Mouse (Mus musculus) testis, adult 2 months (tissue): Measurements from ENCODE around the gene Daam2. TPM values are rescaled to one million over a fixed set of nuclear protein-coding genes. Genes with fewer than 3 reads are reported as not detected.

Experiments used
- H3K27ac ChIP-seq: fragments of 200-500 bp; 2 replicates; pipeline ENCODE4 v1.5.1; 2012; ENCODE audit warnings: low read depth, low read length; ENCODE audit not compliant: control insufficient read depth, insufficient read depth
- H3K27me3 ChIP-seq: fragments of 200-500 bp; 2 replicates; pipeline ENCODE4 v1.6.1; 2012; ENCODE audit warnings: mild to moderate bottlenecking, low read length, moderate library complexity; ENCODE audit not compliant: control insufficient read depth, insufficient read depth
- H3K36me3 ChIP-seq: fragments of 200-500 bp; 2 replicates; pipeline ENCODE4 v1.6.1; 2012; ENCODE audit warnings: mild to moderate bottlenecking, low read length; ENCODE audit not compliant: control insufficient read depth, insufficient read depth
- H3K4me1 ChIP-seq: fragments of 200-500 bp; 2 replicates; pipeline ENCODE4 v1.6.1; 2012; ENCODE audit warnings: low read length; ENCODE audit not compliant: control insufficient read depth, insufficient read depth
- H3K4me3 ChIP-seq: fragments of 200-500 bp; 2 replicates; pipeline ENCODE4 v1.5.1; 2012; ENCODE audit warnings: low read depth, mild to moderate bottlenecking, low read length, moderate library complexity, mixed read lengths; ENCODE audit not compliant: control insufficient read depth
- CTCF ChIP-seq: fragments of 200-500 bp; IDR thresholded peaks from 2 replicates; pipeline ENCODE4 v1.5.1; 2012; ENCODE audit warnings: low read depth, mild to moderate bottlenecking, inconsistent platforms, low read length, moderate library complexity; ENCODE audit not compliant: control insufficient read depth, insufficient read depth, insufficient replicate concordance
- POLR2A ChIP-seq: fragments of 200-500 bp; IDR thresholded peaks from 2 replicates; pipeline ENCODE4 v1.6.1; 2012; ENCODE audit warnings: low read depth, mild to moderate bottlenecking, inconsistent platforms, low read length, moderate library complexity; ENCODE audit not compliant: control insufficient read depth
- polyA plus RNA-seq: library from polyadenylated mRNA; depleted of rRNA; stranded (reverse); fragments of >200 nt; gene quantifications from 2 replicates; pipeline ENCODE4 v1.2.3, GENCODE M21; 2012

The Daam2 gene
- polyA plus RNA-seq, 1 experiment = 33.5 TPM

DNA sequence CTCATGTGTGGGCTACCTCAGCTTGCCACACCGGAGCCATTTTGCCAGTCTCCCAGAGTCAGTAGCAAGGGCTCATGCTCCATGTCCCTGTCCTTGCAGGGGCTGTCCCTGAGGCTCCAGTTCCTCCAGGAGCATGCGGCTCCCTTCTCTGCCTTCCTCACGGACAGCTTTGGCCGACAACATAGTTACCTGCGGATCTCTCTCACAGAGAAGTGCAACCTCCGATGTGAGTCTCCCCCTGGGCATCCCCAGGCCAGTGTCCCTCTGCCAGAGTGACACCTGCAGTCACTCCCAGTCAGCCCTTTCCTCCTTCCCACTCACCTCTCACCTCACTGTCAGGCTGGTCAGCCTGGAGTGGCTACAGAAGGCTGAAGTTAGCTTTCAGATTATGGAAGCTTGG, 131.1 kb downstream of the Daam2 start:
- no peak for TF ChIP-seq CTCF
- no peak for TF ChIP-seq POLR2A
- Histone ChIP-seq H3K4me1 (peaks cover 5% of the 10 kb centered on the region), H3K36me3 (no peaks in the 10 kb centered on the region), H3K27ac (no peak overlapping the region), H3K27me3 (no peaks in the 10 kb centered on the region), H3K4me3 (no peak overlapping the region)

DNA sequence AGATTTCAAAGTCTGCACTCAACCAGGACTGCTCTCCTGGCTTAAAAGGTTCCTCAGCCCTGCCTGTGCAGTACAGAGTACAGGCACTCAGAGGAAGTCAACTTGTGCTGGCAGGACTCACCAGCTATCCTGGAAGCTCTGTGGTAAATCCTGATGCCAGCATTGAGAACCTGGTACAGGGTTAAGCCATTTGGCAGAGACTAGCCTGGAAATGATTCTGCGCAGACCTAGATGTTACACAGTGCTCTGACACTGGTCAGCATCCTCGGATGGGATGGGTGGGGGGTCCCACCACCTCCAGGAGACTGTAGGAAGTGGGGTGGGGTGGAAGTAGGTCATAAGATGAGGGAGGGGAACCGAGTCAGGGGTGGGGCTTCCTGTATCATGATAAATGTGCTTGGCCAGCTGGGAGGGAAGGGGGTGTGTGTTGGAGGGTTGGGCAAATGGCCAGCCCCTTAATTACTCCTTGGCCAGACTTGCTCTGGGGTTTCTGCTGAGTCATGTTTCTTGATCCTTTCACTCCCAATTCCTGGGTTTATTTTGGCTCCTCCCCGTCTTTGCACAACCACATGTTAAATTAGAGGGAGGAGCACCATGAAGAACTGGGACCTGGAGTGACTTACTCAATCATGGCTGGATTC, 132.0 kb downstream of the Daam2 start:
- no peaks in the 10 kb centered on the region for H3K36me3 ChIP-seq
- H3K4me3 ChIP-seq = no peak overlapping the region
- H3K4me1 ChIP-seq = peaks cover 5% of the 10 kb centered on the region
- no peak overlapping the region for H3K27ac ChIP-seq
- TF ChIP-seq CTCF = no peak
- TF ChIP-seq POLR2A = no peak
- no peaks in the 10 kb centered on the region for H3K27me3 ChIP-seq

DNA sequence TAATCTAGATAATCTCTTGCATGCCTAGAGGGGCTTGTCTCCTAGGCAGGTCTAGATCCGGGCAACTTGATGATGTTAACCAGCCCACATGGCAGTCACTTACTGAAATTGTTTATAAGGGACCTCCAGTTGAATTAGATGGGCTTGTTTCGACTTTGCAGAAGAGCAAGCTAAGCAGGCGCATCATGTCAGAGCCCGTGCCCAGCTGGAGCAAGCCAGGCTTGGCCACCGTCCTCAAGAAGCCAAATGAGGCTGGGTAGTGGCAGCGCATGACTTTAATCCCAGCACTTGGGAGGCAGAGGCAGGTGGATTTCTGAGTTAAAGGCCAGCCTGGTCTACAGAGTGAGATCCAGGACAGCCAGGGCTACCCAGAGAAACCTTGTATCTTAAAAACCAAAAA, 133.0 kb downstream of the Daam2 start:
- Histone ChIP-seq H3K4me3 (no peak overlapping the region), H3K27me3 (no peaks in the 10 kb centered on the region), H3K27ac (no peak overlapping the region), H3K36me3 (no peaks in the 10 kb centered on the region), H3K4me1 (peaks cover 5% of the 10 kb centered on the region)
- TF ChIP-seq POLR2A = no peak
- TF ChIP-seq CTCF = no peak

DNA sequence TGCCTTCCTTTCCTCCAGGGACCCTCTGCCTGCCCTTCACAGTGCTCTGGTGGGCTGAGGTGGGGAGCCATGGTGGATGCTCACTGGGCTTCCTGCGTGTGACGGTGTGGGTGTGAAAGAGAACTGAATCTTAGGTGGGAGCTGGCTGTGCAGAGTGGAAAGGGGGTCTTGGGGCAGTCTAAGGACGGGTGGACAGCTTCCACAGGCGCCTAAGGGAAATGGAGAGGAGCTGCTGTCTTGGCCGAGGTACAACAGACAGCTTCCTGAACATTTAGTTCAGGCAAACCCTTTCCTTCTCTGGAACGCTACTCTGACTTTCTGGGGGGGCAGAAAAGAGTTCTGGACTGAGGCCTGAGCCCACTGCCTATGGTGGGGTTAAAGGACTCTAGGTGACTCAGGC, 134.0 kb downstream of the Daam2 start:
- Histone ChIP-seq H3K4me3 (no peak overlapping the region), H3K4me1 (peaks cover 5% of the 10 kb centered on the region), H3K27me3 (no peaks in the 10 kb centered on the region), H3K36me3 (no peaks in the 10 kb centered on the region), H3K27ac (no peak overlapping the region)
- no peak for TF ChIP-seq POLR2A
- no peak for TF ChIP-seq CTCF

DNA sequence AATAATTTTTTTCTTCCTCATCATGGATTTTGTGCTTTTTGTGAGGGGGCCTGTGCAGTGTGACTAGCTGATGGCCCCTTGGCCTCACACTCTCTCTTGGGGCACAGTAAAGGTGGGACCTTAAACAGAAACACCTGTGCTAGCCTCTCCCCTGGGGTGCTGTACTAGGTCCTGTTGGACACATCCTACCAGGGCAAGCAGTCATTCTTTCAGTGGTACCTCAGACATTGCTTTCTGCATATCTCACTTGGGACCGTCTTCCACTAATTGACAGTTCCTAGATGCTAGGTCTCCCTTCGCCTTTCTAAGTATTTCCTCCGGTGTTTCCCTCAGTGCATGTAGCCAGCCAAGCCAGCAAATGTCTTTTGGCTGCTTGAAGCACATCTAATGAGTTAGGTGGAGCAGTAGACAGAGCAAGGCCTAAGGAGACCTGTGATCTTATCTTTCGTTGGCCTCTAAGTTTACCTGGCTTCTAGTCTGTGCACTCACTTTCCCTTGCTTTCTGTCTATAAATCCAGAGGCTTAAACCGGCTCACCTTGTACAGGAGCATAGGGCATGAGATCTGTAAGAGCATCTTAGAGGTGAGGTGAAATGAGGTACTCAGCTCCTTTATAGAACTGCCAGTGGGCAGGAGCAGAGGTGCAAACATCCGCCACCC, 134.5 kb downstream of the Daam2 start:
- no peak for TF ChIP-seq POLR2A
- TF ChIP-seq CTCF = no peak

DNA sequence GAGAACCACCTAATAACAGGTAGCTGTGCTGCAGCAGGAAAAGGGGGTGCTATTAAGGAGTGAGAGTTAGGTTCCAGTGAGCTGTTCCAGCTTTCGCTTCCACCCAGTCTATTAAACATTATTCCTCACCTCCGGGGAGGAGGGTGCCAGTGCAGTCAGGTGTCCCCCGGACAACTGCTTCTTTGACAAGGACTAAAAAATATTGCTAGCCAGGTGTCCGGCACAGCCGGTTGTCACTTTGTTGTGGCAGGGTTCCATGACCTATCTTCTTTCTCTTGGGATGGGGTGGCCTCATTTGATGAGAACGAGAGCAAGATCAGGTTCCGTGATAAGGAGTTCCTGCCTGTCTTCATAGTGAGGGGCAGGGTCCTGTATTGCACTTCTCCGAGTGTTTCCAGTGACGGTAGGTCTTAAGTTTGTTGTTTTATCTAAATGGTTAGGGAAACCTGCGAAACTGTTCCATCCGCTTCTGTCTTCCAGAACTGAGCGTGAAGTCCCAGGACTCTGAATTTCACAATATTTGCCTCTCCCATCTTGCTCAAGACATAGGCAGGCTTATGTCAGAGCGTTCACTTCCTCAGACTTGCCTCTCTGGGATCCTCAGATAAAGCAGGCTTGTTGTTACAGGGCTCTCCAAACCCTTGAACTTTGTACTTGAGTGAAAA, 135.3 kb downstream of the Daam2 start:
- TF ChIP-seq CTCF (no peak), POLR2A (no peak)
- H3K36me3 ChIP-seq = no peaks in the 10 kb centered on the region
- peak overlapping the region; percentile 91 for H3K4me3 ChIP-seq
- no peaks in the 10 kb centered on the region for H3K27me3 ChIP-seq
- H3K27ac ChIP-seq = peak overlapping the region; percentile 66
- H3K4me1 ChIP-seq = peaks cover 5% of the 10 kb centered on the region

More for the DNA sequence above, 134.5 kb downstream of the Daam2 start:
- no peaks in the 10 kb centered on the region for H3K36me3 ChIP-seq
- H3K4me3 ChIP-seq = no peak overlapping the region
- H3K4me1 ChIP-seq = peaks cover 5% of the 10 kb centered on the region
- H3K27ac ChIP-seq = no peak overlapping the region
- no peaks in the 10 kb centered on the region for H3K27me3 ChIP-seq

DNA sequence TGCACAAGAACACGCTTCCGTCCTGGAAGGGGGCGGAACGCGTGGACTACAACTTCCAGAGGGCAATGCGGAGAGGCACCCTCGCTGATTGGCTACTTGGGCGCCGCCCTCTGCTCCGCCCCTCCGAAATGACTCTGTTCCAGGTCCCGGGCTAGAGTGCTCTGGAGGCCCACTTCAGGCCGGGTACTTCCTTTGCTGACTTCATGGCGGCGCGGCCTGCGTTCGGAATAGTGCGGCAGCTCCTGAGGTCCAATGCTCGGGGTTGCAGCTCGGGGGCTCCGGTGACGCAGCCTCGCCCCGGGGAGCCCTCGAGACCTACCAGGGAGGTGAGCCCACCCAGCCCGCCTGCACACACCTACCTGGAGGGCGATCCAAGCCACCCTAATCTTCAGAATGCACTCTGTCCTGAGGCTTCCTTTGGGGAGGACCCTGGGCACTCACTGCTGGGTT, 135.9 kb downstream of the Daam2 start, which contains the start of gene Mocs1:
TSS of gene Mocs1 (plus strand) at position 124 of the 450 bp plus-strand sequence.
- no peaks in the 10 kb centered on the region for H3K27me3 ChIP-seq
- H3K36me3 ChIP-seq = no peaks in the 10 kb centered on the region
- H3K4me1 ChIP-seq = peaks cover 5% of the 10 kb centered on the region
- peak within 1 kb of the TSS; percentile 66 for H3K27ac ChIP-seq
- peak within 1 kb of the TSS; percentile 91 for H3K4me3 ChIP-seq
- TF ChIP-seq POLR2A = peak; percentile 75
- no peak for TF ChIP-seq CTCF
